Mouse (Mus musculus) left cerebral cortex, postnatal 4 days (tissue): Measurements from ENCODE around the gene 1700029I15Rik. TPM values are rescaled to one million over a fixed set of nuclear protein-coding genes. Genes with fewer than 3 reads are reported as not detected.

Experiments used
- DNase-seq: peaks from one replicate; pipeline ENCODE4 v3.0.0-alpha.2; 2022
- intact Hi-C: fragments of 180-260 bp; cut with DNase I; formaldehyde crosslinking; loops from one replicate; pipeline ENCODE4 v1.15.1; 2025
- microRNA-seq: library from miRNA; unstranded; fragments of <30 nt; microRNA quantifications from one replicate; pipeline ENCODE4 v1.2.0, GENCODE M21; 2022
- total RNA-seq, 2 experiments: library from RNA; stranded (reverse); gene quantifications; 2 replicates each; pipeline ENCODE4 v1.2.3; 2021

Gene 1700029I15Rik
- total RNA-seq, 2 experiments from 2014 or later = 2.8 to 3.2 TPM

GRCm38 (mm10) chr2:92423702-92424461, 41.5 kb downstream of the 1700029I15Rik start:
- DNase-seq = peak; percentile 91
- intact Hi-C loops = no loop called here

GRCm38 (mm10) chr2:92424462-92425308, 42.3 kb downstream of the 1700029I15Rik start:
- intact Hi-C loops = no loop called here
- no peak for DNase-seq

DNA sequence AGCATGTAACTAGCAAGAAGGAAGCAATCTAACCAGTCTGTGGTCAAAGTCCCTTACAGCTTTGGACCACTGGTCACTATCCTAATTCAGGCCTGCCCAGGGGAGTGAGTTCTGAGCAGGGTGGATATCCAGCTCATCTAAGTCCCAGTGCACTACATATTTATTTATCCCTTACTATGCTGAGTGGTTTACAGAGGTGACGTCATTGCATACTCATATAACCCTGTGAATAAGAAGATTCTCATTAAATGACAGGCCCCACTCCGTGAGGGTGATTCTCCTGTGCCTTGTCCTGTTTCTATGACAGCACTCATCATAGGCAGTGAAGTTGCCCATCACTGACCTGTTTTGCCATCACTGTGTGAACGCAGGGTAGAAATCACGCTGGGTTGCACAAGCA, 43.0 kb downstream of the 1700029I15Rik start:
- intact Hi-C loops = no loop called here
- DNase-seq = no peak

DNA sequence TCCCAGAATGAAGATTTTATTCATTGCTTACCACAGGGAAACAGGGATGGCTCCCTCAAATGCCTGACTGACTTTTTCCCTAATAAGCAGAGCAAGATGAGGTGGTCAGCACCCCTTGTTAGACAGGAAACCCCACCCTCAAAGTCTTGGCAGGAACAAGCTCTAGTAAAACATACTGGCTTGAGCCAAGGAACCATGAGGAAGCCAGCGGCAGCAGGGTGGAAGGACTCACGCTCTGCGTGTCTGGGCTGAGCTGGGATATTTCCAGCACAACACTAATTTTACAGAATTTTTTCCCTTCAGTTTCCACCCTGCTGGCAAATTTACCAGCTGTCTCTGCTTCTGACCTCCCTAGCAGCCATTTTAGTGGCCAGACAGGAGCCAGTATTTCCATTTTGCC, 44.1 kb downstream of the 1700029I15Rik start:
- intact Hi-C loops = no loop called here
- DNase-seq = peak; percentile 47

- peak; percentile 58 for DNase-seq
- intact Hi-C loops = no loop called here
Observed at GRCm38 (mm10) chr2:92427882-92428281, 45.5 kb downstream of the 1700029I15Rik start.

DNA sequence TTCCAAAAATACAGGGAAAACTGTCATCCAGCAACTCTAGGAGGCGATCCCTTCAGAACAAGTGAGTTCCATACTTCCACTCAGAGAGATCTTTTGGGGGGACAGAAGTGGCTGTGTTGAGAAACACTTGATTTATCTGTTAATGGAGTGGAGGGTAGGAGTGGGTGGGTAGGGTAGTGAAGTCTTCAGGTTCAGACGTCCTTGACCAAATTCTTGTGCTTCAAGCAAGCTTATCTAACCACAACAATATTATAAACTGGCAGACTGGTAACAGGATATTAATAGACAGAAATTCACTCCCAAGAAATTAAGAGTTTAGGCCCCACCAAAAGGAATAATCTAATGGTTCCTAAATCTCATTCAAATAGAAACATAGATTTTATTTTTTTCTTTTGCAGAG, 47.8 kb downstream of the 1700029I15Rik start:
- DNase-seq = no peak
- intact Hi-C loops = no loop called here

- intact Hi-C loops = no loop called here
- peak; percentile 58 for DNase-seq
Observed at GRCm38 (mm10) chr2:92430723-92431541, 48.6 kb downstream of the 1700029I15Rik start.

- intact Hi-C loops = no loop called here
- peak; percentile 17 for DNase-seq
Observed at GRCm38 (mm10) chr2:92431611-92432179, 49.4 kb downstream of the 1700029I15Rik start.

- intact Hi-C loops = no loop called here
- DNase-seq = peak; percentile 69
Observed at GRCm38 (mm10) chr2:92432299-92433295, 50.3 kb downstream of the 1700029I15Rik start.

- peak; percentile 100 for DNase-seq
- intact Hi-C loops = no loop called here
Observed at GRCm38 (mm10) chr2:92433578-92434374, 51.4 kb downstream of the 1700029I15Rik start, which contains the start of gene Cry2. TSS of gene Cry2 (minus strand) at chr2:92434043.

DNA sequence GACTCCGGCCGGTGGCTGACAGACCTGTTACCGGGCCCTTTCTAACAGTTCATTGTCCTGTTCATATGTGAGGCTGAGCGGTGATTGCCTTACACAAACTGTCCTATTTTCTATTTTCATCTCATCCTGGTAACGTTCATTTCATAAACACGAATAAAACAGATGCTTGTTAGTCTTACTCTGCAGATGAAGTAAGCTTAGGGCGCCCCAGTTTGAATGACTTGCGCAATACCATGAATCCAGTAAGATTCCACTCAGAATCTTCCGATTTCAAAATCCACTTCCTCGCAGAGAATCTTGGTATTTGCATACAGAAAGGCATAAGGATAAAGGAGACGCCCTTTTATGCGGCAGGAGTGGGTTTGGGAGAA, 52.0 kb downstream of the 1700029I15Rik start:
- no peak for DNase-seq
- intact Hi-C loops = no loop called here

- intact Hi-C loops = no loop called here
- DNase-seq = no peak
Observed at GRCm38 (mm10) chr2:92435023-92435422, 52.7 kb downstream of the 1700029I15Rik start.

Small RNAs within 50 kb of the gene (microRNA-seq; reads per million reads assigned to microRNA genes)
- gene Mir7000 = 3.9 reads per million, percentile 8 among the genes with 10 or more reads in this experiment

Other genes with a start within 250 kb of the 1700029I15Rik start
- gene Pex16, start 7.9 kb upstream of the 1700029I15Rik start, total RNA-seq = 10 to 100 TPM; 34.0 to 34.5 TPM
- gene Large2, start 7.7 kb upstream of the 1700029I15Rik start, total RNA-seq = under 1 TPM; 0.60 to 0.72 TPM
- gene Mapk8ip1, start 18.7 kb downstream of the 1700029I15Rik start, total RNA-seq = 100 to 1,000 TPM; 306 to 339 TPM
- gene Cry2, start 51.5 kb downstream of the 1700029I15Rik start, total RNA-seq = 10 to 100 TPM; 74.6 to 75.8 TPM
- 10 to 100 TPM; 18.0 to 18.1 TPM for gene Slc35c1, start 78.0 kb downstream of the 1700029I15Rik start, total RNA-seq
- 10 to 100 TPM; 68.4 to 80.7 TPM for gene Chst1, start 217.2 kb downstream of the 1700029I15Rik start, total RNA-seq